Mouse (Mus musculus) intestine, embryonic 15.5 days (tissue): ENCODE measurements around the gene Cox7a1. TPM values are rescaled to one million over a fixed set of nuclear protein-coding genes. Genes with fewer than 3 reads are reported as not detected.
A peak's percentile ranks its signal among the peaks of the same experiment; 100 is the strongest.

ENCODE experiments used
- ATAC-seq: fragments of 200-750 bp; cut with Nextera tagmentation; 2 replicates; pipeline ENCODE4 v1.8.0; 2017; ENCODE audit warnings: moderate TSS enrichment, moderate library complexity
- H3K27ac ChIP-seq: fragments of 300-500 bp; sonication (generic); 2 replicates; pipeline ENCODE4 v1.5.1; 2015; ENCODE audit warnings: mild to moderate bottlenecking, inconsistent platforms
- H3K27me3 ChIP-seq: fragments of 300-500 bp; sonication (generic); replicated peaks from 2 replicates; pipeline ENCODE4 v1.6.1; 2015; ENCODE audit warnings: inconsistent platforms
- H3K36me3 ChIP-seq: fragments of 300-500 bp; sonication (generic); 2 replicates; pipeline ENCODE4 v1.6.1; 2015; ENCODE audit warnings: inconsistent platforms
- H3K4me1 ChIP-seq: fragments of 300-500 bp; sonication (generic); replicated peaks from 2 replicates; pipeline ENCODE4 v1.6.1; 2015; ENCODE audit warnings: inconsistent platforms
- H3K4me2 ChIP-seq: fragments of 300-500 bp; sonication (generic); replicated peaks from 2 replicates; pipeline ENCODE4 v1.6.1; 2015; ENCODE audit warnings: mild to moderate bottlenecking, inconsistent platforms
- H3K4me3 ChIP-seq: fragments of 300-500 bp; sonication (generic); replicated peaks from 2 replicates; pipeline ENCODE4 v1.5.1; 2015; ENCODE audit warnings: inconsistent platforms
- H3K9ac ChIP-seq: fragments of 300-500 bp; sonication (generic); 2 replicates; pipeline ENCODE4 v1.6.1; 2015; ENCODE audit warnings: inconsistent platforms
- H3K9me3 ChIP-seq: fragments of 300-500 bp; sonication (generic); 2 replicates; pipeline ENCODE4 v1.6.1; 2016; ENCODE audit warnings: inconsistent platforms
- WGBS: fragments of 180-500 bp; shearing (Covaris S2); methylation state at CpG from one replicate; pipeline ENCODE4 v1.1.7; 2015; 5-methylcytosine and 5-hydroxymethylcytosine counted together
- polyA plus RNA-seq: library from polyadenylated mRNA; unstranded; fragments of >200 nt; fragmentation: Nextera tagmentation; extraction: Ambion mirVana; gene quantifications from 2 replicates; pipeline ENCODE4 v1.2.1, GENCODE M21; 2015

Cox7a1 gene
- 30.7 and 34.3 TPM in 2 replicates for polyA plus RNA-seq

GRCm38 (mm10) chr7:30183879-30184289, at the start of gene Cox7a1:
TSS of gene Cox7a1 (plus strand) at chr7:30184144.
- Histone ChIP-seq H3K9me3 (no peaks in the 10 kb centered on the region), H3K36me3 (peaks cover 22% of the 10 kb centered on the region), H3K27ac (peak within 1 kb of the TSS; percentile 58), H3K9ac (peak within 1 kb of the TSS; percentile 31; the same call in 1 of the 2 replicates), H3K4me1 (peaks cover 13% of the 10 kb centered on the region; the same call in 1 of the 2 replicates), H3K4me2 (peak within 1 kb of the TSS; percentile 53), H3K4me3 (peak within 1 kb of the TSS; percentile 17), H3K27me3 (no peaks in the 10 kb centered on the region)
- peak; percentile 88 for ATAC-seq
- WGBS = 0% methylated on average over 11 of the region's 11 CpGs

GRCm38 (mm10) chr7:30136826-30137225, 47.1 kb upstream of the Cox7a1 start:
- Histone ChIP-seq H3K4me3 (no peak overlapping the region), H3K27ac (no peak overlapping the region), H3K36me3 (peaks cover 21% of the 10 kb centered on the region), H3K9ac (no peak overlapping the region), H3K4me2 (no peak overlapping the region), H3K9me3 (no peaks in the 10 kb centered on the region), H3K4me1 (0 out of 2 replicates have a peak, but pooled peaks cover 3% of the 10 kb centered on the region), H3K27me3 (no peaks in the 10 kb centered on the region)
- no peak for ATAC-seq
- 91% methylated on average over 10 of the region's 10 CpGs for WGBS

DNA sequence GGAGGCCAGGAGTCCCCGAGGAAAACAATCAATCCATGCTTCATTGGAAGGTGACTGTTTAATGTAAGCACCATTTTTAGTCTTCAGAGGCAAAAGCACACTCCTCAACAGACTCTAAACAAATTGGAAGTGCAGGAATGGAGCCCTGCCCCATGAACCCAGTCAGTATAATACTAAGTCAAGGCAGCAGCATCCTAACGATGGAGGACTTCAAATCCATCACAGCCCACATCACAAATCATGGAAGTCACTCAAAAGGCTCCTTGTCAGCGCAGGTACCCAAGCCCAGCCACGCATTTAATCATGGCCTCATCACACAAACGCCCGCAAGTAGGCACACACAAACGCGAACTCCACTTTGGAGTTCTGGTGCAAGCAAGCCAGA, 40.8 kb upstream of the Cox7a1 start:
- H3K4me2 ChIP-seq = peak overlapping the region; percentile 67
- peak overlapping the region; percentile 51 for H3K4me3 ChIP-seq
- H3K27me3 ChIP-seq = no peaks in the 10 kb centered on the region
- 13% methylated on average over 8 of the region's 8 CpGs for WGBS
- ATAC-seq = peak; percentile 29
- peaks cover 11% of the 10 kb centered on the region; the same call in 1 of the 2 replicates for H3K36me3 ChIP-seq
- peak overlapping the region; percentile 73; the same call in 1 of the 2 replicates for H3K27ac ChIP-seq
- no peaks in the 10 kb centered on the region for H3K9me3 ChIP-seq
- H3K9ac ChIP-seq = peak overlapping the region; percentile 59; the same call in 1 of the 2 replicates
- no peaks in the 10 kb centered on the region for H3K4me1 ChIP-seq

DNA sequence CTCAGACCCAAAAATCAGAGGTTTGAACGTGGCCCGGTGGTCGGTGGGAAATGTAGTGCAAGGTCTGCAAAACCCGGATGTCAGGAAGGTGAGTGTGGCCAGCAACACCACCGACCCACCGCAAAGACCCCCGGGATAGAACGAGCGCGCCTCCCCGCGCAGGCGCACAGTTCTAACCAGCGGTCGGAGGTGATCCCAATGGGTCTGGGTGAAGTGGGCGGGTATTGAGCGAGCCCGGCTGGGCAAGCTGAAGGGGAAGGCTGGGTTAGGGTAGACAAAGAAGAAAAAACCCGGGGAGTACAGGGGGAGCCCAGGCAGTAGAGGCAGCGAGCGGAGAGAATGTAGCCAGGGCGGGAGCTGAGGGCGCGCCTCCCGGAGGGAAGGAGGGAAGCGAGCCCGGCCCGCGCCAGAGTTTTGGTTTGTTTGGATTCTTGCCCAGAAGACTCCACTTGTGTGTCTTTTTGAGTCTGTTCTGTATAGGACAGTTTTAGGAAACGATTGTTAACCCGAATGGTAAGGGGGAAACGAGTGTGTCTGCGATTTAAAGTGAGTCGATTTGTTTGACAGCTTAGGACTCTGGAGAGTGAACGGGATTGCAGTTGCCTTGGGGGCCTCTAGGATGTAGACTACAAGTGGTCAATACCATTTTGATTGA, 40.3 kb upstream of the Cox7a1 start:
- Histone ChIP-seq H3K4me3 (peak overlapping the region; percentile 51), H3K27me3 (no peaks in the 10 kb centered on the region), H3K4me2 (peak overlapping the region; percentile 67), H3K36me3 (peaks cover 14% of the 10 kb centered on the region; the same call in 1 of the 2 replicates), H3K9ac (peak overlapping the region; percentile 59), H3K4me1 (no peaks in the 10 kb centered on the region), H3K9me3 (no peaks in the 10 kb centered on the region), H3K27ac (peak overlapping the region; percentile 73)
- 3% methylated on average over 35 of the region's 35 CpGs for WGBS
- ATAC-seq = peak; percentile 96

DNA sequence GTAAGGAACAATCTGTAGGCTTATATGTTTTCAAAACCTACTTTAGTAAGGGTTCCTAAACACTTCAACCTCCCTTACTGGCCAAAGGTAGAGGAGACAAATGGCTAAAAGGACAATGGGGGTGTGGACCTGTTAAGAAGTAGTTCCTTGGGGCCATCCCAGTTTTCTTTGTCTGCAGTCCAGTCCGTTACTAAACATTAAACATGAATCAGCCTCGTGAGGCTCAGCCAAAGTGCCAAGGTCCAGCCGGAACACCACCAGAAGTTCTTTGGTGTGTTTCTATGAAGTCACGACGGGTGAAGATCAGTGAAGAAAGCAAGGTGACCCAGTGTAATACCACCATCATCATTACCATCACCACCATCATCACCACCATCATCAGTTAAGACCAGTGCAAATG, 36.9 kb upstream of the Cox7a1 start:
- Histone ChIP-seq H3K4me1 (no peaks in the 10 kb centered on the region), H3K27ac (no peak overlapping the region), H3K9ac (no peak overlapping the region), H3K36me3 (peaks cover 15% of the 10 kb centered on the region), H3K27me3 (no peaks in the 10 kb centered on the region), H3K4me2 (no peak overlapping the region), H3K9me3 (peaks cover 16% of the 10 kb centered on the region), H3K4me3 (no peak overlapping the region)
- WGBS = 93% methylated on average over 5 of the region's 5 CpGs
- no peak for ATAC-seq

DNA sequence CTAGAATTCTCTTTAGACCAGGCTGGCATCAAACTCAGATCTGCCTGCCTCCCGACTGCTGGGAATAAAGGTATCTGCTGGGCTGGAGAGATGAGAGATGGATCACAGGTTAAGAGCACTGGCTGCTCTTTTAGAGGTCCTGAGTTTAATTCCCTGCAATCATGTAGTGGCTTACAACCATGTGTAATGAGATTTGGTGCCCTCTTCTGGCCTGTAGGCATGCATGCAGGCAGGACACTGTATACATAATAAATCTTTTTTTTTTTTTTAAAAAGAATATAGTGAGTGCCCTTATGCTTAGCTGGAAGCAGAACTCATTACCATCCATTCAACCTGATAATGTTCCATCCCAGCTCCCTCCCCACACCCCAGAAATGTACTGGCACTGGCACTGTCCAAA, 29.9 kb upstream of the Cox7a1 start:
- no peak overlapping the region for H3K9ac ChIP-seq
- H3K36me3 ChIP-seq = peaks cover 35% of the 10 kb centered on the region
- ATAC-seq = no peak
- no peak overlapping the region for H3K4me2 ChIP-seq
- H3K27me3 ChIP-seq = no peaks in the 10 kb centered on the region
- no peaks in the 10 kb centered on the region for H3K4me1 ChIP-seq
- no peak overlapping the region for H3K27ac ChIP-seq
- no peak overlapping the region for H3K4me3 ChIP-seq
- WGBS = 94% methylated on average over 1 of the region's 1 CpGs
- peaks cover 33% of the 10 kb centered on the region for H3K9me3 ChIP-seq

- H3K9me3 ChIP-seq = peaks cover 26% of the 10 kb centered on the region
- no peaks in the 10 kb centered on the region for H3K4me1 ChIP-seq
- H3K4me2 ChIP-seq = no peak overlapping the region
- no peak overlapping the region for H3K9ac ChIP-seq
- 97% methylated on average over 3 of the region's 3 CpGs for WGBS
- H3K27me3 ChIP-seq = no peaks in the 10 kb centered on the region
- H3K4me3 ChIP-seq = no peak overlapping the region
- no peak overlapping the region for H3K27ac ChIP-seq
- ATAC-seq = no peak
- H3K36me3 ChIP-seq = peaks cover 47% of the 10 kb centered on the region
Measured at GRCm38 (mm10) chr7:30155507-30155906, 28.4 kb upstream of the Cox7a1 start.

- Histone ChIP-seq H3K27me3 (no peaks in the 10 kb centered on the region), H3K4me1 (no peaks in the 10 kb centered on the region), H3K27ac (no peak overlapping the region), H3K9me3 (peaks cover 22% of the 10 kb centered on the region), H3K4me2 (no peak overlapping the region), H3K4me3 (no peak overlapping the region), H3K9ac (no peak overlapping the region), H3K36me3 (peaks cover 74% of the 10 kb centered on the region)
- no peak for ATAC-seq
- WGBS = 99% methylated on average over 5 of the region's 5 CpGs
Measured at GRCm38 (mm10) chr7:30163113-30163512, 20.8 kb upstream of the Cox7a1 start.

- H3K36me3 ChIP-seq = peaks cover 59% of the 10 kb centered on the region
- H3K27ac ChIP-seq = no peak overlapping the region
- no peak for ATAC-seq
- no peak overlapping the region for H3K4me2 ChIP-seq
- no peak overlapping the region for H3K9ac ChIP-seq
- H3K9me3 ChIP-seq = peaks cover 18% of the 10 kb centered on the region
- no peak overlapping the region for H3K4me3 ChIP-seq
- no peaks in the 10 kb centered on the region for H3K4me1 ChIP-seq
- 97% methylated on average over 2 of the region's 2 CpGs for WGBS
- no peaks in the 10 kb centered on the region for H3K27me3 ChIP-seq
Measured at GRCm38 (mm10) chr7:30164745-30165144, 19.2 kb upstream of the Cox7a1 start.

- H3K4me2 ChIP-seq = peak overlapping the region; percentile 69
- 2% methylated on average over 21 of the region's 21 CpGs for WGBS
- H3K4me3 ChIP-seq = peak overlapping the region; percentile 61
- peak overlapping the region; percentile 73 for H3K9ac ChIP-seq
- no peaks in the 10 kb centered on the region for H3K9me3 ChIP-seq
- no peaks in the 10 kb centered on the region for H3K27me3 ChIP-seq
- H3K4me1 ChIP-seq = peaks cover 7% of the 10 kb centered on the region; the same call in 1 of the 2 replicates
- peak; percentile 29 for ATAC-seq
- H3K36me3 ChIP-seq = peaks cover 19% of the 10 kb centered on the region
- H3K27ac ChIP-seq = peak overlapping the region; percentile 83
Measured at GRCm38 (mm10) chr7:30168914-30169582, 14.9 kb upstream of the Cox7a1 start.

DNA sequence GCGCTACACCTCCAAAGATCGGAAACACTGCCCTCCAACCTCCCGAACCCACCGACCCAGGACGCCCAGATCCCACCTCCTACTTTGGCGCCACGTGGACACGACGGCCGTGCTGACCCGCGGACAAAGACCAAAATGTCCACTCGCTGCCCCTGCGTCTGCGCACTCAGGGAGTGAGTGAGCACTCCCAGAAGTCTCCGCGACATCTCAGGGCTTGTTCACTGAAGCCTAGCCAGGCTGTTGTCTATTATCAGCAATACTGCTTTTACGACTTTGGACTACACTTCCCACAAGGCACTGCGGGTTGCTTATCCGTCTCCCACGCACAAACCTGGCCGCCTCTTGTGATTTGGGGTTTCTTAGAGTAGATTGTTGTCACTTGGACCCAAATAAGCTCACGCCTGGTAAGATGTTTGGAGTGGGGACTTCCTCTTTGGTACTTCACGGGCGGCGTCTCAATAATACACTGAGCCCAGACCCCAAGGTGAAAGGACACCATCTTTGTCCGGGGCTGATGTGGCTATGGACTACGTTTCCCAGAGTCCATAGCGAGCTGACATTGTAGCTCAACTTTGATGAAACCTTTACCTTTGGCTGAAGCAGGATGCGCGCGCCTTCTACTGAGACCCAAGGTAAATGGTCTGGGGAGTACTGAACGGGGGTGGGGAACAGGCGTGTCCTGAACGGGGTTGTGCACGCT, 14.2 kb upstream of the Cox7a1 start, which contains the start of gene Zfp146:
TSS of gene Zfp146 (minus strand) at position 168 of the 700 bp plus-strand sequence.
- Histone ChIP-seq H3K4me2 (peak within 1 kb of the TSS; percentile 69), H3K27ac (peak within 1 kb of the TSS; percentile 83), H3K9ac (peak within 1 kb of the TSS; percentile 73), H3K4me1 (peaks cover 7% of the 10 kb centered on the region; the same call in 1 of the 2 replicates), H3K4me3 (peak within 1 kb of the TSS; percentile 61), H3K9me3 (no peaks in the 10 kb centered on the region), H3K36me3 (peaks cover 18% of the 10 kb centered on the region), H3K27me3 (no peaks in the 10 kb centered on the region)
- WGBS = under 1% methylated on average over 36 of the region's 36 CpGs
- peak; percentile 99 for ATAC-seq
